Mouse (Mus musculus): ENCODE measurements at regions not wholly inside any gene's neighbourhood (a gene's known extent, or its start where the extent isn't known, plus 50 kb on each side); places are given as distances from the start of the nearest gene placed in this dataset.

- DNase-seq (ENCODE audit: low spot score), result no peak
Measured at GRCm38 (mm10) chr7:95688151-95689146, 482.6 kb upstream of the Tenm4 start.

- DNase-seq (ENCODE audit: low spot score), result no peak
Measured at GRCm38 (mm10) chr7:95689161-95689833, 481.7 kb upstream of the Tenm4 start.

- no peak for DNase-seq (ENCODE audit: low spot score)
Measured at GRCm38 (mm10) chr7:95699506-95699905, 471.5 kb upstream of the Tenm4 start.

GRCm38 (mm10) chr7:95710088-95710487 lies 461.0 kb upstream of the Tenm4 start:
- no peak for DNase-seq (ENCODE audit: low spot score)

GRCm38 (mm10) chr7:95720083-95720482 lies 451.0 kb upstream of the Tenm4 start:
- DNase-seq (ENCODE audit: low spot score), result no peak

GRCm38 (mm10) chr7:95725716-95726487 lies 445.1 kb upstream of the Tenm4 start:
- DNase-seq (ENCODE audit: low spot score), result no peak

- DNase-seq (ENCODE audit: low spot score), result no peak
Measured at GRCm38 (mm10) chr7:95733807-95734206, 437.2 kb upstream of the Tenm4 start.

- no peak for DNase-seq (ENCODE audit: low spot score)
Measured at GRCm38 (mm10) chr7:95734587-95734986, 436.5 kb upstream of the Tenm4 start.

GRCm38 (mm10) chr7:95736716-95737115 lies 434.3 kb upstream of the Tenm4 start:
- DNase-seq (ENCODE audit: low spot score), result no peak

- no peak for DNase-seq (ENCODE audit: low spot score)
Measured at GRCm38 (mm10) chr7:95738725-95739245, 432.3 kb upstream of the Tenm4 start.

GRCm38 (mm10) chr7:95739779-95740178 lies 431.3 kb upstream of the Tenm4 start:
- DNase-seq (ENCODE audit: low spot score), result no peak

- no peak for DNase-seq (ENCODE audit: low spot score)
Measured at GRCm38 (mm10) chr7:95758375-95758774, 412.7 kb upstream of the Tenm4 start.

- no peak for DNase-seq (ENCODE audit: low spot score)
Measured at GRCm38 (mm10) chr7:95760945-95761661, 409.9 kb upstream of the Tenm4 start.

- no peak for DNase-seq (ENCODE audit: low spot score)
Measured at GRCm38 (mm10) chr7:95766356-95767150, 404.5 kb upstream of the Tenm4 start.

GRCm38 (mm10) chr7:95784523-95784922 lies 386.5 kb upstream of the Tenm4 start:
- no peak for DNase-seq (ENCODE audit: low spot score)

- DNase-seq (ENCODE audit: low spot score), result no peak
Measured at GRCm38 (mm10) chr7:95787543-95787942, 383.5 kb upstream of the Tenm4 start.

- DNase-seq (ENCODE audit: low spot score), result no peak
Measured at GRCm38 (mm10) chr7:95787951-95788350, 383.1 kb upstream of the Tenm4 start.

- no peak for DNase-seq (ENCODE audit: low spot score)
Measured at GRCm38 (mm10) chr7:95789424-95789823, 381.6 kb upstream of the Tenm4 start.

- DNase-seq (ENCODE audit: low spot score), result no peak
Measured at GRCm38 (mm10) chr7:95799022-95799421, 372.0 kb upstream of the Tenm4 start.

- DNase-seq (ENCODE audit: low spot score), result peak; percentile 2
Measured at GRCm38 (mm10) chr7:95809626-95810025, 361.4 kb upstream of the Tenm4 start.

GRCm38 (mm10) chr7:95810096-95810495 lies 360.9 kb upstream of the Tenm4 start:
- DNase-seq (ENCODE audit: low spot score), result no peak

Measured in lung, postnatal 25 days (tissue).